Mouse (Mus musculus) lung, postnatal 25 days (tissue): ENCODE data around the gene 1700020L24Rik.

Experiments used
- DNase-seq: peaks from one replicate; pipeline ENCODE4 v3.0.0; 2022; ENCODE audit warnings: low spot score

Gene 1700020L24Rik

DNA sequence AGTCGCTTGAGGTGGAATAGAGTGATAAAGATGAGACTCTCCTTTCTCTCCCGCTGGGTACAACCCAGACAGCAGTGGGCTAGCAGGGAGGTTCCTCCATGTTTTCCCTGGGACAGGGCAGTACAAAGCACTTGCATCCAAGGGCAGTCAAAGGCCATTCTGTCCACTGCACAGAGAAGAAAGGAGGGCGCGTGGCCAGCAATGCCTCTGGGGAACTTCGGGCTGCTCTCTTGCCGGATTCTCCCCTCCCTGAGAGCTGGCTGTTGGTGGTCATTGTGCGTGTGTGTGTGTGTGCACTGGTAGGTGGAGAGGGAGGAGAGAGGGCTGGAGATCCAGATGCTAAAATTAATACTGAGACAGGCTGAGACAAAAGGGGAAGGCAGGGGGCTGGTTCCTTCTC, 3.8 kb downstream of the 1700020L24Rik start:
- DNase-seq: no peak

GRCm38 (mm10) chr11:83442596-83443267, 5.3 kb downstream of the 1700020L24Rik start:
- DNase-seq: peak; percentile 80

GRCm38 (mm10) chr11:83443824-83444223, 6.3 kb downstream of the 1700020L24Rik start:
- no peak for DNase-seq

- no peak for DNase-seq
Observed at GRCm38 (mm10) chr11:83445001-83445400, 7.5 kb downstream of the 1700020L24Rik start.

DNA sequence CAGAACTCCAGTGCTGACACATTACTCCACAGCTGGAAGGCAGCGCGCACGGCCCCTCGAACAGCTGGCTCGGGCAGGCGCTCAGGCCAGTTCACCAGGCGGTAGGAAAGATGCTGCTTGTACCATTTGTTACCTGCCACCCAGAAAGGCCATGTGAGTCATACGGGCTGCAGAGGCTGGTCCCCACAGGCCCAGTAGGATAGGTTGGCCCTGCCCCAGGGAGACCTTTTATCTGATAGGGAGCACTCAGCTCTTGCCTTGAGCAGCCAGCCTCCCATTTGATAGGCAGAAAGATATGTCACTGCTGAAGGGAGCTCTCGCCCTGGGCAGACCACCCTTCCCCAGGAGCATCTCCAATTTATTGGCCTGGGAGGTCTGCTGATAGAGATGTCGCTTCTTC, 10.1 kb downstream of the 1700020L24Rik start:
- no peak for DNase-seq

- peak; percentile 30 for DNase-seq
Observed at GRCm38 (mm10) chr11:83448021-83448926, 10.8 kb downstream of the 1700020L24Rik start.

DNA sequence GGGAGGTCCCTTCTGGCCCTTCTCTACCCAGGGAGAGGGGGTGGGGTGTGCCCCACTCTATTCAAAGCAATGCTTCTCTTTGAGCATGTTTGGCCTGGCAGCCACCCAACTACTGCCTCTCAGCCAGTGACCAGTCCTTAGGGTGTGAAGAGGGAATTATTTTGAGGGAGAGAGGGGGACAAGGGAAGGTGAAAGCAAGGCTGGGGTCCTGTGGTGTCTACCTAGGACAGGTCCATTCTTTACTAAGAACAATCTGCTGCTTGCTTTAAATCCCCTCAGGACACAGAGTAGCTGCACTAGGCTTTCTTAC, 11.4 kb downstream of the 1700020L24Rik start:
- peak; percentile 64 for DNase-seq

DNA sequence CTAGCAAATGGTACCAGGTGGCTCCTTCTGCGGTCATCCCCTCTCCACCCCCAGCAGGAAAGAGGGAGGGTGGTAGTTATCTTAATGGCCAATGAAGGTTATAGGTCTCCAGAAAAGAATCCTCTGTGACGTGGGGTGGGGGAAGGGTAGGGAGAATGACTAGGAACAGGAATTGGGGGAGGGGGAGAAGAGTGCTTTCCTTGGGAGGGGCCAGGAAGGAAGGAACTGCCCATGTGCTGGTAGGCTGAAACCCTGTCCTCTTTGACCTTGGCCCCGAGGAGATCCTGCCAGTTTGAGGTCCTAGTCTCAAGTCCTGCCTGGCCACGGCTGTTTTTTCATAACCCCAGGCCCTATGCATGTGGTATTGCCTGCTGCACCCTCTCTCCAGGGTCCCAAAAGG, 11.8 kb downstream of the 1700020L24Rik start:
- DNase-seq: no peak

DNA sequence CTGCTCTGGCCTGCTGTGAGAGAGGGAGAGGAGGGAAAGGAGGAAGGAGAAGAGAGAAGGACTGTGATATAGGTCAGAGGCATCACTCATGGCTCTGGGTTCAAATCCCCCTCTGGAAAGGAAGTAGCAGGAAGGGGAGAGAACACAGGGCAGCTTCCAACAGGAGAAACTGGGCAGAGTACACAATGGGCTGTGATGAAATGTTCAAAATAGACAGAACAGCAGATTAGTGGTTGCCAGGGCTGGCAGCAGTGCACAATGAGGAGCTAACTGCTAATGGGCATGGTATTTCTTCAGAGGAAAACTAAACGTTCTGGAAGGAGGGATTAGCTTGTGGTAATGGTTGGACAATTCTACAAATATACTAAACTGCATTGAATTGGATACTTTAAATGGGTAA, 13.1 kb downstream of the 1700020L24Rik start:
- DNase-seq: no peak

DNA sequence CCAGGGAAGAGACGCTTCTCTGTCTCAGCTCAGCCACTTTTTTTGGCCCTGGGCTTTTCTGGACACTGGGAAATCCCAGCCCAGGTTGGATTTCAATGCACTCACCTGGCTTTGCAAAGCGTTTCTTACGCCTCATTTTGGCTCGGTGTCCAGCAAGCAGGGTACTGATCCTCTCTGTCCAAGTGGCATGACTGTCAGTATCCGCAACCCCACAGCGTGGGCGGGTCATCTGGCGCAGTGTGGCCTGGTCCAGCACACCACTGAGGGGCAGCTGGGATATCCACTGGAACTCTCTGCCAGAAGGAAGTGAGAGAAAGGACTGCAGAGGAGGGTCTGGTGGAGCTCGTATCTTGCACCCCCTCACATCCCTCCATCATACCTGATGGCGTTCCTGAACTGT, 13.8 kb downstream of the 1700020L24Rik start:
- no peak for DNase-seq

DNA sequence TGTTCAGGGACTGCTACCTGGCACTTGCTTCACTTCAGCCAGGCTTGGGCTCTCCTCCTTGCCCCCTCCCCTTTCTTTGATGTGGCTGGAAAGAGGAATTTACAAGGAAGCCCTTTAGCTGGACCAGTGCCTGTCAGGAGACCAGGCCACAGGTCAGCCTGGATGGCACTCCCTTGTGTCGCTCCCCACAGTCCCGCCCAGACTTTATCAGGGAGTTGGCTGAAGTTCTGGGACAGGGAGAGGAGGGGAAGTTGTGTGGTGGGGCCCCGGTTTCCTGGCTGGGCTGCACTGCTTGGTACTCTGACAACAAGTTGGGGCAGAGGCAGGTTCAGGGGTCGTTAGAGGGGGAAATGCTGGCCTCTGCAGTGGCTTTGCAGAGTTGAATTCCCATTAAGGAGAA, 17.1 kb downstream of the 1700020L24Rik start:
- peak; percentile 71 for DNase-seq

GRCm38 (mm10) chr11:83455608-83456007, 18.1 kb downstream of the 1700020L24Rik start:
- DNase-seq: no peak

DNA sequence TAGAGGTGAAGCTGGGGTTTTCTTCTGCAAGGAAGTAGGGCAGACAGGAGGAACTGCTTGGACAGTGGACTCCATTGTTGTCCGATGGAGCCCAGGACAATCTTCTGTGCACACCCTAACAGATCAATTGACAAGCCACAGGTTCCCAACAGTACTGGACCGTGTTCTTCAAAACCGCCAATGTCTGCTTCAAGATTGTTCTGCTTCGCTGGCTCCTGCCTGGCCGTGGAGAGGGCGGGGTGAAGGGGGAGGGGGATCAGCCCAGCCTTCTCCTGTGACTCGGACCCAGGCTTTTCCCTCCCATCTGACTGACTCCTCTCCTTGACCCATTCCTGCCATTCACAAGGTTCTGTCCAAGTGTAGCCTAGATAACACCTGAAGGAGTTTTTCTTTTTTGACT, 19.8 kb downstream of the 1700020L24Rik start:
- no peak for DNase-seq

- DNase-seq: no peak
Observed at GRCm38 (mm10) chr11:83457912-83458601, 20.6 kb downstream of the 1700020L24Rik start.

DNA sequence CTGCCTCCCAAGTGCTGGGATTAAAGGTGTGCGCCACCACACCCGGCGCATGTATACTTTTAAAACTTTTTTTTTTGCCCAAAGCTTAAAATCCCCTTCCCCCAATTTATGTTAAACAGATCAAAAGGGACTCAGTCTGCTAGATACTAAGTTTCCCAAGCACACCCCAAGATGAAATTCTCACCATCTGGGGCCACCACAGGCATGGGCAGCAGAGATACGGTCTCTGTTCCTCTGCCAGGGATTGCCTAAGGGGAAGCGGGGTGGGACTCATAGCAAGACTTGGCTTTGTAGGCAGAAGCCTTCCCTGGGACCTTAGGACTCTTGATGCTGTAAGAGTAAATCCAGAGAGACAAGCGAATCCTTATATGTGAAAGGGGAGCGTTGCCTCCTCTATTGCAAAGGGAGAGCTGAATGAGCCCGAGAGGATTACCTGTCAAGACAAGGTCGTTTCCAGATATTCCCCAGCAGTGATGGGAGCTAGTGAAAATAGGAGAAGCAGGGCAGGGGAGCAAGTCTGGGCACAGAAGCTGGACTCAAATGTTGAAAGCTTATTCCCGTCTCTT, 24.1 kb downstream of the 1700020L24Rik start:
- no peak for DNase-seq

GRCm38 (mm10) chr11:83462711-83463244, 25.3 kb downstream of the 1700020L24Rik start, which contains the start of gene Mmp28:
Mmp28 (minus strand) TSS chr11:83463071.
- DNase-seq: peak; percentile 72

DNA sequence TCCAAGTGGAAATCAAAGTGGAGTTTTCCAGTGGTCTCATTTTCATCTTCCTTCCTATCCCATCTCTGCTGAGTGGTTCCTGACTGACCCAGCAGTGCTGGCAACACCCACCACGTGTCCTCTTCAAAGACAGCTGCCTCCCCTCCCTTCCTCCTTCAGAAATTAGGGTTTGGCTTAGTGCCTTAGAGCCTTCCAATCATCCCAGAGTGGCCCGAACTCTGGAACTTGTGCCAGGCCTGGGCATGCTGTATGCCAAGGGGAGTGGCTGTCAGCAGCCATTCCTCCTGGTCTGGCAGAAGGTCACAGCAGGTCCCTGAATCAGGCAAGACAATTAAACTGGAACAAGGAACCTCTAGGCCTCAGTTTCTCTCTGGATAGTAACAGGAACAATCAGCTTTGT, 28.5 kb downstream of the 1700020L24Rik start:
- DNase-seq: peak; percentile 83

DNA sequence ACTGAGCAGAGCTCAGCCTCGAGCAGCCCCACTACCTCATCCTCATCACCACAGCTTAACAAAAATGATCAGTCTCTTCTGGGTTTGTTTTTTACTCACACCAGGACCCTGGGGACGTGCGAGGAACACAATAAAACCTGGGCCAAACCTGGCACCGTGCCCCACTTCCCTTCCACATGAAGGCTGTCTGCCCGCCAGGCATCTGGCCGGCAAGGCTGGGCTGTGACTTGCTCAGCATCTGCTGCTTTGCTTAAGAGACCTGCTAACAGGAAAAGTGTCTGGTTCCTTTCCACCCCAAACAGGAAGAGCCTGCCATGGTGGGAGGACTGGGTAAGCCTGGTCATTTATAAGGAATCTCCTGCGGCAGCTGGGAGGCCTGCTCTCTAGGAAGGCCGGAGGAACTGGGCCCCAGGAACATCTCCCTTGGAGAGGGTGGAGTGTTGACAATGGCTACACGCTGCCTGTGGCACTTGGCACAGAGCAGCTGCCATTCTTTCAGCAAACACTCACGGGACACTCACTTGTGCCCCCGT, 29.7 kb downstream of the 1700020L24Rik start:
- peak; percentile 76 for DNase-seq

- no peak for DNase-seq
Observed at GRCm38 (mm10) chr11:83468765-83469164, 31.3 kb downstream of the 1700020L24Rik start.

- DNase-seq: no peak
Observed at GRCm38 (mm10) chr11:83471766-83472165, 34.3 kb downstream of the 1700020L24Rik start.

DNA sequence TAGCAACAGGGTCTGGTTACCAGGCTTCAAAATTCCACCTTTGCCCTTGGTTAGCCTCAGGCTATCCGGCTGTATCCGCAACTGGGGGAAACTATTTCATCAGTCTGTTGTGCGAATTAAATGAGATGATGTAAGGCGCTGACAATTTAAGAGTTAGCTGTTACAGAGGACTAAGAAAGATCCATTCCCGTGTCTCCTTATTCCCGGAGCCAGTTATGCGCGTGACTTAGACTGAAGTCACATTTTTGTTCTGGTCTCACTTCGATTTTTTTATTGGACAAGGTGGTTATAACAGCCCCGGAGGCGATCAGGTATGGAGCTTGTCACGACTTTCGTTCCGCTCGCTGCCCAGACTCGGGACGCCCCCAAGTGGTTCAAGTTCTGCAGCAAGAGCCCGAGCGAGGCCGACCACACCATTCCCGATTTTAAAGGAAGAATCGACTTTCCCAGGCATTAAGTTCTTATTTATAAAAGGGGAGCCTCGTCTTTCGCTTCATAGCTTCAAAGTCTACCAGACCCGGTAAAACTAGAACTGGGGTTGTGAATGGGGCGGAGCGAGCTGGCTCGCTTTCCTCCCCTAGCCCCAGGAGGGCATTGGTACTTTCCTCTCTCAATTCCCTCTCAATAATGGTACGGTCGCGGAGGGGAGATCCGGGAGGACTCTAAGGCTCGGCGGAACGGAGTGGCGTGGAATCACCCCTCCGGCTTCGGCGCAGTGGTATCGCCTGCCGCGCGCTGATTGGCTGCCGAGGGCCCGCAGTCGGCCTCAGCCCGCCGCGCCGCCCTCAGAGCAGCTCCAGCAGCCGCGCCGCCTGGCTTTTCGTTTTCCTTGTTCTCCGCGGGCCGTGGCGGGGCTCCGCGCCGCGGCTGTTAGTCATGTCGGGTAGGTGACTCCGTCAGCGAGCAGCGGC, 35.1 kb downstream of the 1700020L24Rik start, which contains the start of gene Taf15:
TSS of gene Taf15 (plus strand) at position 763 of the 911 bp plus-strand sequence.
- peak; percentile 99 for DNase-seq
